Mouse (Mus musculus) heart, adult 2 months (tissue): ENCODE measurements around the gene G6pd2.

ENCODE experiments used
- CTCF ChIP-seq: fragments of 200-600 bp; IDR thresholded peaks from 2 replicates; pipeline ENCODE4 v1.8.1; 2022; ENCODE audit warnings: antibody characterized with exemption, mild to moderate bottlenecking, moderate library complexity
- EP300 ChIP-seq: fragments of 200-500 bp; IDR thresholded peaks from 2 replicates; pipeline ENCODE4 v1.6.1; 2011; ENCODE audit warnings: low read depth, low read length, control low read depth; ENCODE audit not compliant: insufficient read depth
- POLR2A ChIP-seq: fragments of 200-500 bp; IDR thresholded peaks from 2 replicates; pipeline ENCODE4 v1.6.1; 2011; ENCODE audit warnings: mild to moderate bottlenecking, low read depth, low read length, control low read depth; ENCODE audit not compliant: insufficient read depth

GRCm38 (mm10) chr5:61832935-61833551, 24.4 kb downstream of the G6pd2 start:
- TF ChIP-seq EP300 (no peak), POLR2A (no peak), CTCF (no peak)
